Mouse (Mus musculus) spleen, adult 2 months (tissue): ENCODE data around the gene Il6ra.

ENCODE experiments used
- CTCF ChIP-seq: fragments of 200-500 bp; IDR thresholded peaks from 2 replicates; pipeline ENCODE4 v1.5.1; 2011; ENCODE audit warnings: mild to moderate bottlenecking, inconsistent platforms; ENCODE audit not compliant: insufficient read depth, insufficient read length, insufficient replicate concordance; ENCODE audit errors: extremely low read depth
- POLR2A ChIP-seq: fragments of 200-500 bp; IDR thresholded peaks from 2 replicates; pipeline ENCODE4 v1.6.1; 2011; ENCODE audit warnings: low read depth, low read length, inconsistent platforms

- TF ChIP-seq CTCF (no peak), POLR2A (no peak)
Observed at GRCm38 (mm10) chr3:89877129-89877528, 35.9 kb downstream of the Il6ra start.
